Mouse (Mus musculus) small intestine, adult 2 months (tissue): ENCODE results near the gene Cdkn1c.

Experiments used
- CTCF ChIP-seq: fragments of 200-500 bp; IDR thresholded peaks from 2 replicates; pipeline ENCODE4 v1.5.1; 2012; ENCODE audit warnings: low read depth, mild to moderate bottlenecking, control low read depth, inconsistent platforms, low read length, moderate library complexity, mixed read lengths; ENCODE audit not compliant: insufficient replicate concordance, insufficient read length; ENCODE audit errors: extremely low read depth
- POLR2A ChIP-seq: fragments of 200-500 bp; IDR thresholded peaks from 2 replicates; pipeline ENCODE4 v1.6.1; 2012; ENCODE audit warnings: low read depth, mild to moderate bottlenecking, control low read depth, inconsistent platforms, low read length, moderate library complexity

- TF ChIP-seq POLR2A (no peak), CTCF (no peak)
Observed at GRCm38 (mm10) chr7:143432631-143433030, 28.2 kb downstream of the Cdkn1c start.
